8 mouse cellular contexts compared by ENCODE assay signal in the genomic region with DNA sequence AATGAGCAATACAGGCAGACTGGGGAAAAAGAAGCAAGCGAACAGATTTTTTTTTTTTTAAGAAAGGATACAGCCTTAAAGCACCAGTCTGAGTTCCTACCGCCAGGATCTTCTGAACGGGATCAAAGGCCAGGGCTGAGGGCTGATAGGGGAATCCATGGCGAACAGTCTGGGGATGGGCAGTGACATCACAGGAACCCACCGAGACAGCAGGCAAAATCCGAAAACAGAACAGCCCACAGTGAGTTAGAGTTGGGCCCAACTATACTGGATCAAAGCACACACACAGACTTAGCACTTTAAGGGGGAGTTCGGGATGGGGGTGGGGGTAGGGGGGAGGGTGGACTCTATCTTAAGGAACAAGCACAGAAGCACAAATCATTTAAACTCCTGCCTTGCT. TPM values are rescaled to one million over a fixed set of nuclear protein-coding genes. Genes with fewer than 3 reads are reported as not detected.
DNase-seq lines count a peak whose midpoint lies in the region; ATAC-seq and TF ChIP-seq lines count a peak whose summit lies in the region.

No protein-coding gene starts in this region.

- intact Hi-C loops in gastrocnemius, postnatal 36 days (cut with DNase I) = no loop called here

- H3K4me1 ChIP-seq in erythroblast, embryonic 14.5 days (ENCODE audit: control insufficient read depth) = peaks cover 27% of the 10 kb centered on the region
- peaks cover 29% of the 10 kb centered on the region for H3K4me1 ChIP-seq in G1E (ENCODE audit: insufficient read depth, low read depth, low read length)
- peaks cover 13% of the 10 kb centered on the region for H3K4me1 ChIP-seq in heart, postnatal 0 days (ENCODE audit: control insufficient read depth, insufficient read depth)

- no peak for DNase-seq in G1E (ENCODE audit: low spot score)
- DNase-seq in heart, postnatal 0 days (ENCODE audit: low spot score) = no peak
- DNase-seq in mesoderm, embryonic 11.5 days (ENCODE audit: low read depth, low spot score) = peak; percentile 30
- no peak for DNase-seq in gastrocnemius, postnatal 36 days
- DNase-seq in layer of hippocampus, postnatal 14 days (ENCODE audit: low spot score in 2 of 2) = no peak
- DNase-seq in cerebellum, adult 11-12 months = no peak

- H3K27ac ChIP-seq in heart, postnatal 0 days (ENCODE audit: low read depth) = no peak overlapping the region

- H3K4me2 ChIP-seq in heart, postnatal 0 days (ENCODE audit: low read depth, low read length) = peak overlapping the region; percentile 99

- no peaks in the 10 kb centered on the region for H3K9me3 ChIP-seq in erythroblast, embryonic 14.5 days (ENCODE audit: control insufficient read depth, low read length)
- no peaks in the 10 kb centered on the region for H3K9me3 ChIP-seq in G1E (replicated peaks)
- H3K9me3 ChIP-seq in heart, postnatal 0 days (replicated peaks; ENCODE audit: control insufficient read depth, low read length) = no peaks in the 10 kb centered on the region

- no peak for TF ChIP-seq CTCF in G1E (IDR thresholded peaks at IDR 0.05; ENCODE audit: low read depth, low read length)
- TF ChIP-seq CTCF in heart, postnatal 0 days (IDR thresholded peaks at IDR 0.05; ENCODE audit: low read depth) = no peak

- H3K27me3 ChIP-seq in erythroblast, embryonic 14.5 days (ENCODE audit: control insufficient read depth) = no peaks in the 10 kb centered on the region
- H3K27me3 ChIP-seq in G1E (ENCODE audit: insufficient read depth, low read length) = no peaks in the 10 kb centered on the region
- H3K27me3 ChIP-seq in heart, postnatal 0 days (ENCODE audit: control insufficient read depth, insufficient read depth, low read length) = no peaks in the 10 kb centered on the region

- peak overlapping the region; percentile 77 for H3K4me3 ChIP-seq in erythroblast, embryonic 14.5 days (replicated peaks)
- peak overlapping the region; percentile 52; the same call in 1 of the 2 replicates for H3K4me3 ChIP-seq in G1E (ENCODE audit: low read depth, low read length)
- peak overlapping the region; percentile 93 for H3K4me3 ChIP-seq in heart, postnatal 0 days (ENCODE audit: low read depth, low read length)

- 0 out of 2 replicates have a peak overlapping the region, but pooled peaks have one; percentile 94 for H3K9ac ChIP-seq in heart, postnatal 0 days (replicated peaks; ENCODE audit: low read depth, low read length)

- WGBS in heart, postnatal 0 days = 21% methylated on average over 7 of the region's 7 CpGs

- peaks cover 13% of the 10 kb centered on the region for H3K36me3 ChIP-seq in erythroblast, embryonic 14.5 days (ENCODE audit: control insufficient read depth)
- H3K36me3 ChIP-seq in G1E (replicated peaks) = peaks cover 25% of the 10 kb centered on the region
- H3K36me3 ChIP-seq in heart, postnatal 0 days (replicated peaks; ENCODE audit: control insufficient read depth, insufficient read depth, low read length) = no peaks in the 10 kb centered on the region

- TF ChIP-seq EP300 in heart, postnatal 0 days (IDR thresholded peaks at IDR 0.05; ENCODE audit: low read depth) = no peak

- ATAC-seq in erythroblast, adult 5-6 weeks (replicated peaks; ENCODE audit: low FRiP score, poor library complexity, severe bottlenecking) = no peak
- ATAC-seq in G1E (ENCODE audit: extremely low read depth, insufficient number of reproducible peaks, low FRiP score, poor library complexity, severe bottlenecking) = no peak
- no peak for ATAC-seq in heart, postnatal 0 days (ENCODE audit: insufficient read depth, low read depth)

RNA-seq across cellular contexts. Expression of gene Stxbp5, which starts 1.8 kb away (rescaled TPM):
- 0.24 and 0.30 TPM in 2 replicates for polyA plus RNA-seq in erythroblast, embryonic 14.5 days (2012)
- 26.3 and 28.0 TPM in 2 replicates for total RNA-seq in erythroblast, adult 5-6 weeks (2015; ENCODE audit: low replicate concordance)
- total RNA-seq in erythroblast, adult 5-6 weeks (2017; ENCODE audit: low replicate concordance) = 16.0 and 21.5 TPM in 2 replicates
- total RNA-seq in G1E (2014; fragmentation: Nextera tagmentation) = 50.1 and 77.9 TPM in 2 replicates
- total RNA-seq in G1E (2017) = 30.6 and 32.2 TPM in 2 replicates
- 11.5 and 12.6 TPM in 2 replicates for polyA plus RNA-seq in G1E (2012)
- total RNA-seq in heart, postnatal 0 days (2014; rRNA removed; ENCODE audit: low replicate concordance) = 10.6 and 16.4 TPM in 2 replicates
- 1.5 and 1.8 TPM in 2 replicates for polyA plus RNA-seq in heart, postnatal 0 days (2015; fragmentation: Nextera tagmentation; extraction: Ambion mirVana)
- 1 to 10 TPM; 7.9 to 8.5 TPM for total RNA-seq in gastrocnemius, postnatal 36 days (2021)
- 100 to 1,000 TPM in 1 of 2 experiments, 10 to 100 TPM in 1; 99.8 to 104 TPM for total RNA-seq in layer of hippocampus, postnatal 14 days (2021)
